Mouse (Mus musculus) urinary bladder, adult 2 months (tissue): ENCODE data around the gene Otoa. TPM values are rescaled to one million over a fixed set of nuclear protein-coding genes. Genes with fewer than 3 reads are reported as not detected.
A peak's percentile ranks its signal among the peaks of the same experiment; 100 is the strongest.

ENCODE experiments used
- DNase-seq: peaks from one replicate; pipeline ENCODE4 v3.0.0; 2022; ENCODE audit warnings: low spot score
- polyA plus RNA-seq: library from polyadenylated mRNA; depleted of rRNA; stranded (reverse); fragments of >200 nt; gene quantifications from 2 replicates; pipeline ENCODE4 v1.2.3, GENCODE M21; 2012; rRNA removed

The Otoa gene
- 0.07 and 0.29 TPM in 2 replicates for polyA plus RNA-seq

- no peak for DNase-seq
These were observed at the start of gene Otoa for GRCm38 (mm10) chr7:121081350-121081749. Otoa (plus strand) TSS chr7:121081650.

GRCm38 (mm10) chr7:121033856-121034652 is 47.4 kb upstream of the Otoa start, which contains the start of gene Mettl9:
Mettl9 (plus strand) TSS chr7:121034445.
- DNase-seq, result peak; percentile 92

DNA sequence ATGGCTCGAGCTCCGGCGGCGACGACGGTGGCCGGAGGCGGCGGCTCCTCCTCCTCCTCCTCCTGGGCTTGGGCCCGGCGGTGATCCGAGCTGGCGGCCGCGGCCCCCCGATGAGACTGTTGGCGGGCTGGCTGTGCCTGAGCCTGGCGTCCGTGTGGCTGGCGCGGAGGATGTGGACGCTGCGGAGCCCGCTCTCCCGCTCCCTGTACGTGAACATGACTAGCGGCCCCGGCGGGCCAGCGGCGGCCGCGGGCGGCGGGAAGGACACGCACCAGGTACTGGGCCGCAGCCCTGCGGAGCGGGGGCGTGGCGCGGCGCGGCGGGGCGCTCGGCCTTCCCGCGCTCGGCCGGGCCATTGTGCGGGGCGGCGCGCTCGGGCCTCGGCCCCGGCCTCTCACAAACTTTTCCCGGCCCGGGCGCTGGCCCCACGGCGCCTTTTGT is 46.7 kb upstream of the Otoa start:
- DNase-seq, result peak; percentile 75

DNA sequence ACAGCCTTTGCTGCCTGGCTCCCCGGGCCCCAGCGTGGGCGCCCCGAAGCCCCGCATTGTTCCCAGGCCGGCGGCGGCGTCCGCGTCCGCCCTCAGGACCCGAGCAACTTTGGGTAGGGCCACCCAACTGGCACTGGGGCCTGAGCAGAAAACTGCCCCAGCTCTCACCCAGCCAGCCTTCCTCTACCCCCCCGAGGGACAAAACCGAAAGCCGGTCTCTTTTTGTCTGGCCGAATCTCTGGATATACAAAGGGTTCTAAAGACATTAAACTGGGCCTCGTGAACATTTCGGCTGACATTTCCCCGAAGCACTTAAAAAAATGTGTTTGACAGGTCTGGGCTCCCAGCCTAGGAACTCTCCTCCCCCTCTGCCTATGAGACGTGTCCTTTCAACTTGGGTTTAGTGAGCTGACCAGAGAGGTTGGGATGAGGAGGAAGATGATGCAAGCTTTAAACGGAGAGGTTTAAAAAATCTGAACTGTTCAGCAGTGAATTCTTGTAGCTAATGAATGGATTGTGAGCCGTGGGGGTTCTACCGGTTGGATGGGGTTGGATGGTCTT is 46.2 kb upstream of the Otoa start:
- no peak for DNase-seq

GRCm38 (mm10) chr7:121040595-121040994 is 40.9 kb upstream of the Otoa start:
- no peak for DNase-seq

- DNase-seq, result no peak
These were observed 39.5 kb upstream of the Otoa start for GRCm38 (mm10) chr7:121041989-121042388.

DNA sequence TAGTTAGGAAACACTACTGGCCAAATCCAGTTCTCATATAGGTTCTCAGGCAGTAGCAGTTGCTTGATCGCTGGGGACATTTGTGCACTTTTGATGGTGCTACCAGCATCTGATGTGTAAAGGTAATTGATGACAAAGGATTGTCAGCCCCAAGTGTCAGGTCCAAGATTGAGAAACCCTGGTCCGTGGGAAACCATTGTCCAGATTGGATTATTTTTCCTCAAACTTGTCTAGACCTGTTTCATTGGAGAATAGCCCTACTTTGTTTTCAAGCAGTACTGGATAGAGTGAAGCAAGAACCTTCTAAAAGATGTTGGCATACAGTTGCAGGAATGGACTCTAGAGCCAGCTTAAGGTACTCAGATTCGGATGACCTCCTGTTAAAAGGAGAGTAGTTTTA is 38.4 kb upstream of the Otoa start:
- DNase-seq, result no peak

DNA sequence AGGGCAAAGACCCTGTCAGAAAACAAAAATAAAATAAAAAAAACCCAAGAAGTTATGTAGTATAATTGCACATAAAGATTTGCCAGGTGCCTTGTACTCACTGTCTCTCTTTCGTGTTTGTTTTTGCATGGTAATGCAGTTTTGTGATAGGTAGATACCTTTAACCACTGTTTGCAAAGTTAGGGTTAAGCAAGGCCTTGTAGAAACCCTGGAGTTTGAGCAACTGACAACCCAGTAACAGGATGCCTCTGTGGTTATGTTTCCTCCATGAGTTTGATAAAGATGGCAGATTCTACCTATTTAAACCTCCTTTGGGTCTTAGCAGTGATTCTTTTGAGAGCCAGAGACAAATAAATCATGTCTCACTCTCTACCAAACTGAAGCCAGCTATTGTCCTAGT is 37.9 kb upstream of the Otoa start:
- DNase-seq, result no peak

DNA sequence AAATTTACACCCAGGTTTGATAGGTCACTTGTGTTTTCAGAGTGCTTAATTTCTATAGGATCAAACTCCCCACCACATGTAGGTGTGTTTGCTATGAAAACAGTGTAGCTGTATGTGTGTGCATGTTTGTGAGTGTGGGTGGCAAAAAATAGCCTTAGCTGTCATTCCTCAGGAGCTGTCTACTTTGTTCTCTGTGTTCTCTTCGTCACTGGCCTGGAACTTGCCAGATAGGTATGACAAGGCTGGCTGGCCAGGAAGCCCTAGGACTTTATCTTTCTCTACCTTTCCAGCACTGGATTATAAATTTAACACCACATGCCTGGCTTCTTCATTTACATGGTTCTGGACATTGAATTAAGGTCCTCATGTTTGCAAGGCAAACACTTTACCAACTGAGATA is 37.2 kb upstream of the Otoa start:
- DNase-seq, result no peak

- no peak for DNase-seq
These were observed 35.6 kb upstream of the Otoa start for GRCm38 (mm10) chr7:121045671-121046453.

GRCm38 (mm10) chr7:121047624-121048023 is 33.8 kb upstream of the Otoa start:
- DNase-seq, result no peak

DNA sequence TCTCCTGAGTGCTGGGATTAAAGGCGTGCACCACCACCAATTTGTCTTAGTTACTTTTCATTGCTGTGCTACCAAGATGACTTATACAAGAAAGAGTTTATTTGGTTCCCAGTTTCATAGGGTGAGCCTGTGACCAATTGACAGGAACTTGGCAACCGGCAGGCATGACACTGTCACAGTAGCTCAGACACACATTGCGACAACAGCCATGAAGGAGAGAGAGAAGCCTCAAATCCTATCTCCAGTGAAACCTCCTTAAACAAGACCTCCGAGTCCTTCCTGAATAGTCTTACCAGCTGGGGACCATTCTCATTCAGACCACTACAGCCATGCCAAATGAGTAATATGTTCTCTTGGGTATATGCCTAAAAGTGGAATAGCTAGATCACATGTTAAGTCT is 28.4 kb upstream of the Otoa start:
- no peak for DNase-seq

DNA sequence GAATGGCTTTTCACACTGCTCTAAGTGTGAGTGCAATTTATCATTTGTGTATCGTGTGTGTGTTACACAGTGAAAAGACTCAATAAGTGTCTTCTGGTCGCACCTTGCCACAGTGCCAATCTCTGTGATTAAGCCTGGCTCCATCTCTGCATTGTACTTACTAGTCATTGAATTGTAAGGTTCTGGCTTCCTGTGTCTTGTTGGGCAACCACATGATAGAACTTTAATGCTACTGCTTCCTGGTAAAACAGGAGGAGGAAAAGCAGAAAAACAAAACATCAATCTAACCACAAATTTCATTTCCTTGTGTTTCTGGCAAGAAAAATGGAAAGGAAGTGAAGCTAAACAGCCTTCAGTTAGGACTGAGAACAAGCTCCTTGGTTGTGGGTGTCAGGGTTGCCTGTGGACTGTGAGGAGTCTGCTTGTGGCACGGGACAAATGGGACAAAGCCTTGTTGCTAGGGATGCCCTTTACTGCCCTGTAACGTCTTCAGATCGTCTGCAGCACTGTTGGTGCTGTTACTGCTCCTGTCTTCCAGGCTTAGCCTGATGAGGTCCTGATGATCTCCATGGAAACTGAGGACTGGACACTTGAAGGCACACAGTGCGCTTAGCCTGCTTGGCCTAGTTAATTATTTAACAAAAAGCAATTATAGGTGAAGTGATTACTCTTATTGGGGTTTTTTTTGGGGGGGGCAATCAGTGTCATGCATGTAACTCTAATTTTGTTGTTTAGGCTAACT is 21.8 kb upstream of the Otoa start:
- no peak for DNase-seq

GRCm38 (mm10) chr7:121064309-121064708 is 17.1 kb upstream of the Otoa start:
- no peak for DNase-seq

- DNase-seq, result no peak
These were observed 10.2 kb upstream of the Otoa start for GRCm38 (mm10) chr7:121071276-121071675.

- DNase-seq, result no peak
These were observed 8.9 kb upstream of the Otoa start for GRCm38 (mm10) chr7:121072506-121072905.

GRCm38 (mm10) chr7:121074281-121074680 is 7.2 kb upstream of the Otoa start, which contains the start of gene Igsf6:
Igsf6 (minus strand) TSS chr7:121074572.
- no peak for DNase-seq

GRCm38 (mm10) chr7:121074801-121075400 is 6.5 kb upstream of the Otoa start:
- DNase-seq, result no peak

DNA sequence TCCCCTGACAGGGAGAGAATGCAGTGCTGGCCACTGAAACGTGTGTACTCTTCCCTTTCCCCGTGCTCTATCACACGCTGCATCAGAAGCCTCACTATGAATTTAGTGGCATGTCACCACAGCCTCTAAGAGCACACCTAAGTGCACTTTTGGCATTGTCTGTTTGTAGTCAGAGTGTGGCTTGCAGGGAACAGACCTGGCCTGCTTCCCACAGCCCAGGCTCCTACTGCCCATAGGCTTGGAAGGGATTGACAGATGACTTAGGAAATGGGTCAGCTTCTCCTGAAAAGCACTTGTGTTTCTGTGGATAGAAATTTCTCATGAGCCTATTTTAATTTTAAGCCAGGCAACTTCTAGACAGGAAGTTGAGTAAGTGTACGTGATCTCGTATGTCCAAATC is 6.0 kb upstream of the Otoa start:
- no peak for DNase-seq

- DNase-seq, result no peak
These were observed 4.1 kb upstream of the Otoa start for GRCm38 (mm10) chr7:121077311-121077710.

DNA sequence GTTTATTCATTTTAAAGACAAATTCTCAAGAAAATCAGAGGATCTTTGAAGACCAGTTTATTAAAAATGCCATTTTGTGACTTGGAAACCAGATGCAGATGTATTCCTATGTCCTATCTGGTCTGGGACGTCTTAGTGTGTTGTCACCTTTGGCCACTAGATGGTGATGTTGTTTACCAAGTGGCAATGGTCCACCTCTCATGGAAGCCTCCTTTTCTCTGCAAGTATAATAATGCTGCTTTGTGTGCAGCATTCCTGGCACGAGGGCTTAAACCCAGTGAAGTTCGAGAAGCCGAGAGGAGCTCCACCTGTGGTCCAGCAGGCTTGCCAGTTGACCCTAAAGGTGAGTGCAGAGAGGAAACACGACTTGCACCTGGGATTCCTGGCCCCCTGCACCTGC is 3.6 kb upstream of the Otoa start:
- no peak for DNase-seq
